Mouse (Mus musculus): ENCODE results near the gene Adpgk. TPM values are rescaled to one million over a fixed set of nuclear protein-coding genes. Genes with fewer than 3 reads are reported as not detected.
"Not testable (repeated sequence)": the region's sequence is repeated elsewhere in the genome, so short reads cannot be mapped to it uniquely, and the experiment has no call there.

Gene Adpgk
- polyA plus RNA-seq, 1 experiment, result 59.3 TPM

DNA sequence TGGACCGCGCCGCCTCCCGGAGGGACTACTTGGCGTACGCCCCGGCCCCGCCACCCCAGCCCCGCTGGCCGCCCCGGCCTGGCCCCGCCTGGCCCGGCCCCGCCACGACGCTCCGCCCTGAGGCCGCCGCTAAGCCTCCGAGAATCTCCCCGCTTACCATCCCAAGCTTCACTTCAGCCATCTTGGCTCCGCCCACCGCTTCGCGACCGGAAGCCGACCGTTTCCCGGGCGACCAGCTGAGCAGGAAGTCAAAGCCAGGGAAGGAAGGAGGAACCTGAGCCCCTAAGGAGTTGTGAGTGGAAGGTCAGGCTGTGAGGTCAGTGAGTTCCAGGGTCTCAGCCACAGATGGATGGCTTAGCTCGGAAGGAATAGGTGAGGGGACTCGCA, 61.9 kb downstream of the Adpgk start, which contains the start of gene Bbs4:
TSS of gene Bbs4 (minus strand) at position 256 of the 387 bp plus-strand sequence.
- H3K4me3 ChIP-seq (ENCODE audit: insufficient read depth, low read length), result peak within 1 kb of the TSS; percentile 80
- TF ChIP-seq POLR2A (IDR thresholded peaks at IDR 0.05; ENCODE audit: low read depth, low read length) (peak; percentile 83), CTCF (IDR thresholded peaks at IDR 0.05; ENCODE audit: borderline replicate concordance, insufficient read depth, low read length) (no peak)

DNA sequence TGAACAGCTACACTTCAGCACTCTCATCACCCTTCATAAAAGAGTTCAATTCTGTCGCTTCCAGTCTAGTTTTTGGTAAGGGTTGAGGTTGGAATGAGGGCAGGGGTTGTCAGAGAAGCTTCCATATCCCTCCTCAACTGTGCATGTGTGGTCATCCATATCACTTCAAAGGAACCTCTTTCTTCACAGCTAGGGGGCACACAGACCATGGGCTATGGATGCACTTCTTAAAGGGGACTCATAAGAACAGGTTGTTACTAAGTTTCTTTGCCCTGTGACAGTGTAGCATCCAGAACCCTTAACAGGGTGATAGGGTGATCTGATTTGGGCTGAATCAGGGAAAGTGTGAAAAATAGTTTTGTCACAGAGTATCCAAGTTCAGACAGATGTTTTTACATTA, 66.7 kb downstream of the Adpgk start:
- H3K4me1 ChIP-seq (ENCODE audit: control insufficient read depth, insufficient read depth, low read length); H3K4me3 ChIP-seq (ENCODE audit: insufficient read depth, low read length); H3K27ac ChIP-seq (ENCODE audit: insufficient read depth, low read length): not testable (repeated sequence)

More for the DNA sequence above, 61.9 kb downstream of the Adpgk start, which contains the start of gene Bbs4:
- H3K4me1 ChIP-seq (ENCODE audit: control insufficient read depth, insufficient read depth, low read length), result no peaks in the 10 kb centered on the region
- peak within 1 kb of the TSS; percentile 64 for H3K27ac ChIP-seq (ENCODE audit: insufficient read depth, low read length)

DNA sequence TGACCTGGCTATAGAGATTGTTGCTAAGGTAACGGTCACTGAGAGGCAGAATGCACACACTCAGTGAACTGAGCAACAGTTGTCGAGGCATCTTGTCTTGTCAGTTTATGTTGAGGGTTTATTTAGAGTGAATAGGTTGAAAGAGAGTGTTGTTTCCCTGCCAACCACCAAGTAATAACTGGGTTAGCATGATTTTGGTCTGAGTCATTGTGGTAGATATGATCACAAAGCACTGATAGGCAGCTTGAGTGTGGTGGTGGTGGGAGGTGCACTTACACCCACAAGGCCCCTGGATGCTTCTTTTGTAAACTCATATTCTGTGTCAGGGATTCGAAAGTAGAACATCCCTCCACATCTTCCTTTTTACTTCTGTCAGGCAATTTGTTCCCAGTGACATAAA, 69.1 kb downstream of the Adpgk start:
- not testable (repeated sequence) for H3K27ac ChIP-seq (ENCODE audit: insufficient read depth, low read length); H3K4me3 ChIP-seq (ENCODE audit: insufficient read depth, low read length); H3K4me1 ChIP-seq (ENCODE audit: control insufficient read depth, insufficient read depth, low read length)

DNA sequence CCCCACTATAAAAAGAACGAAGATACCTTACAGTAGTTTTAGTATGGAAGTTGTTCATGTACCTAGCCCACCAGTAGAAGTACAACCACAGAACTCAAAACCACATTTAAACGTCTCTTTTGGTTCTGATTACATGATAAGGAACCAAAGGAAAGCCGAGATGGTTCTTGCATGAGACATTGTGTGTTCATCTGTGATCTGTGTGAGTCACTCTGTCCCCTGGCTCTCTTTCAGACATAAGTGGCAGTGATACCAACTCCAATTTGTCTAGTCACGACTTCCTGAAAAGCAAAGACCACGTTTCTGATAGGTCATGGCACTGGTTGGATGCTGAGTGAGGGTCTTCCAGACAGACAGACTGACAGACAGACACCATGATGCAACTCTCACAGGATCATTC, 77.9 kb downstream of the Adpgk start:
- TF ChIP-seq POLR2A (IDR thresholded peaks at IDR 0.05; ENCODE audit: low read depth, low read length), result no peak
- TF ChIP-seq CTCF (IDR thresholded peaks at IDR 0.05; ENCODE audit: borderline replicate concordance, insufficient read depth, low read length), result no peak
- peaks cover 2% of the 10 kb centered on the region; the same call in 1 of the 2 replicates for H3K4me1 ChIP-seq (ENCODE audit: control insufficient read depth, insufficient read depth, low read length)
- no peak overlapping the region for H3K27ac ChIP-seq (ENCODE audit: insufficient read depth, low read length)
- no peak overlapping the region for H3K4me3 ChIP-seq (ENCODE audit: insufficient read depth, low read length)

DNA sequence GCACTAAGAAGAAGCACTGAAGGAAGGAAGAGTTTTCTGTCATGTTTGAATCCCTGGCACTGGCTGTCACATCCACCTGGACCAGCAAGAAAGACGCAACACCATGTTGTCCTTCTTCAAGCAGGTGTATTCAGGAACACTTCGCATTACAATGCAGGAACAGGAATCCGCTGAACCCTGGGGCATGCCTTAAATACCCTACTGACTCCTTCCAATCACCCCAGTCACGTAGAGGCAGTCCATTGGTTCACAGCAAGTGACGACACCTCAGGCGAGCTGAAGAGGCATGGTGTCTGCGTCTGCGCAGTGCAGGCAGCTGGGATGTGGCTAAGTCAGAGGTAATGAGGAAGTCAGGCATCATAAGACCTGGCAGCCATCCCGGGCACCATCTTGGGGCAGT, 78.3 kb downstream of the Adpgk start:
- no peak overlapping the region for H3K27ac ChIP-seq (ENCODE audit: insufficient read depth, low read length)
- H3K4me3 ChIP-seq (ENCODE audit: insufficient read depth, low read length), result no peak overlapping the region
- peaks cover 2% of the 10 kb centered on the region; the same call in 1 of the 2 replicates for H3K4me1 ChIP-seq (ENCODE audit: control insufficient read depth, insufficient read depth, low read length)
- TF ChIP-seq POLR2A (IDR thresholded peaks at IDR 0.05; ENCODE audit: low read depth, low read length) (no peak), CTCF (IDR thresholded peaks at IDR 0.05; ENCODE audit: borderline replicate concordance, insufficient read depth, low read length) (no peak)

Other genes with a start within 250 kb of the Adpgk start
- gene Bbs4, start 62.0 kb downstream of the Adpgk start, polyA plus RNA-seq (2011; ENCODE audit: insufficient read length, low read depth, missing spikeins), result 5.8 and 6.5 TPM in 2 replicates
- 162 TPM in 2 replicates for gene Arih1, start 195.1 kb downstream of the Adpgk start, polyA plus RNA-seq (2011; ENCODE audit: insufficient read length, low read depth, missing spikeins)
- 144 TPM in 2 replicates for gene Hexa, start 248.0 kb downstream of the Adpgk start, polyA plus RNA-seq (2011; ENCODE audit: insufficient read length, low read depth, missing spikeins)
- 2.3 and 2.4 TPM in 2 replicates for gene Tmem202, start 248.3 kb downstream of the Adpgk start, polyA plus RNA-seq (2011; ENCODE audit: insufficient read length, low read depth, missing spikeins)